Mouse (Mus musculus): ENCODE data around the gene Vamp2.

DNA sequence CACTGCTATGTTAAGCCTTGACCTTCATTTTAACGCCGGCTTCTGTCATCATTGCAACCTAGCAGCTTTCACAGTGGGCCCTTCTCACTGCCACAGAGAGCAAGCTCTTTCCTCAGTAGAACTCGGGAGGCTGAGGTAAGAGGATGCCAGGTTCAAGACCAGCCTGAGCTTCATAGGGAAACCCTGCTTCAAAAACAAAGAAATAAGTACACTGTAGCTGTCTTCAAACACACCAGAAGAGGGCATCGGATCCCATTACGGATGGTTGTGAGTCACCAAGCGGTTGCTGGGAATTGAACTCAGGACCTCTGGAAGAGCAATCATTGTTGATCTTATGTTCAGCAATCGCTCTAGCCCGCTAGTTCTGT is 7.5 kb upstream of the Vamp2 start:
- TF ChIP-seq CEBPB (IDR thresholded peaks at IDR 0.05; ENCODE audit: insufficient read depth, poor library complexity, severe bottlenecking) (no peak), POLR2A (IDR thresholded peaks at IDR 0.05; ENCODE audit: insufficient read length, low read depth) (no peak), TCF3 (IDR thresholded peaks at IDR 0.05; ENCODE audit: insufficient read length, low read depth) (no peak), MAX (IDR thresholded peaks at IDR 0.05; ENCODE audit: low read depth) (no peak), POLR2AphosphoS2 (IDR thresholded peaks at IDR 0.05; ENCODE audit: insufficient read length, low read depth) (no peak), MYOD1 (IDR thresholded peaks at IDR 0.05; ENCODE audit: control insufficient read depth in 1 of 3, insufficient read length in 2 of 3, low read depth in 2 of 3) (no peak), REST (IDR thresholded peaks at IDR 0.05; ENCODE audit: insufficient read depth, insufficient read length) (no peak), TCF12 (IDR thresholded peaks at IDR 0.05; ENCODE audit: insufficient read depth, poor library complexity, severe bottlenecking) (no peak), USF1 (IDR thresholded peaks at IDR 0.05; ENCODE audit: low read depth) (no peak), E2F4 (IDR thresholded peaks at IDR 0.05; ENCODE audit: insufficient read depth) (no peak), MYOG (IDR thresholded peaks at IDR 0.05; ENCODE audit: control insufficient read depth in 1 of 3, insufficient read depth in 1 of 3, insufficient read length in 2 of 3, low read depth in 2 of 3) (no peak)
